Mouse (Mus musculus) adipocyte (in vitro differentiated cells): Measurements from ENCODE around the gene Dlx3.

ENCODE experiments used
- DNase-seq: peaks from one replicate; pipeline ENCODE4 v3.0.0-alpha.2; 2016; ENCODE audit warnings: low spot score

Dlx3 gene

GRCm38 (mm10) chr11:95119990-95120632, at the start of gene Dlx3:
Gene Dlx3, plus strand, starts transcription at chr11:95120119.
- no peak for DNase-seq

GRCm38 (mm10) chr11:95070140-95071107, 49.5 kb upstream of the Dlx3 start:
- DNase-seq = no peak

DNA sequence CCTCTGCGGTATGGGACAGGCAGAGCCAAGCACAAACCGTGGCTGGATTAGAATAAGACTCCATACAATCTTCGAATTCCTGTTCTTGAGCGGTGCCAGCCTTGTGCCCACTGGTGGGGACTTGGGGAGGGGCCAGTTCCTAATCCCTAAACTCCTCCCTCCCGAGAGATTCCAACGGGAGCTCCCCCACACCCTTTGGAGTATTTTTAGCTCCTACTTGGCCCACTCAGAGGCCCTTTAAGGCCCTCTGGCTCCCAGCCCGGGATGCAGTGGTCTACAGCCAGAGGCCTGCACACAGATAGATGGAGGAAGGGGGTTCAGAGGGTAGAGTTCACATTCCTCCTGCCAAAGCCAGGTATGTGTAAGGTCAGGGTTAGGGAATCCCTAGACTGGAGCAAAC, 48.7 kb upstream of the Dlx3 start:
- DNase-seq = no peak

DNA sequence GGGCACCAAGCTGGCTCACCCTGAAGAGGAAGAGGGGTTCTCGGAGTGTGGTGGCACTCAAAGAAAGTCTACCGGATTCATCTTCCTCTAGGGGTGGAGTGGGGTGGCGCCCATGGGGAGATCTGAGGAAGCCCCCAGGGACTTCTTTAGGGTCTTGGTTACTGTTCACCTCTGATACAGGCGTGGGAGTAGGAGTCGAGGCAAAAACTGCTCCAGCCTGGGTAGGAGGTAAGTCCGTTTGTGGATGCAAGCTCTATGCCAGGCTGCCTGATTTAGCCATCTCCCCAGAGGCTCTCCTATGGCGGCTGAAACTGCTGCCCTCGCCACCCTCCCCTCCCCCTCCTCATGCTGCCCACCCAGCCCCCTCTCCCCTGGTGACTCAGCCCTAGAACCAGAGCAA, 47.8 kb upstream of the Dlx3 start:
- no peak for DNase-seq

DNA sequence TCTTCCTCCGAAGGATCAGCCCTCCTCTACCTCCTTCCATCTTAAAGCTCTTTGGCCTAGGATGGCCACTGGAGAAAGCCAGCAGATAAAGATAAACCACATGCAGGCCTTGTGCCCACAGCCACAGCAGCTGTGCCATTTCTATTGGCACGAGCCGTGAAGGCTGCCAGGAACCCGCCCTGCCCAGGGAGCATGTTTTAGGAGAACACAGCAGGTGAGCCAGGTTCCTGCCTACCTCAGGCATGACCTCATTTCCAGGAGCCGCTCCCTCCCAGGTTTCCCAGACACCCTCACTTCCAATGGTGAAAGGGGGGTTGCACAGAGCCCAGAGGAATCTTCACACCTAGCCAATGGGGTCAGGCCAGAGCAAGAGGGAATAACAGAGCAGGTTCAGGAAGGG, 47.1 kb upstream of the Dlx3 start:
- DNase-seq = no peak

DNA sequence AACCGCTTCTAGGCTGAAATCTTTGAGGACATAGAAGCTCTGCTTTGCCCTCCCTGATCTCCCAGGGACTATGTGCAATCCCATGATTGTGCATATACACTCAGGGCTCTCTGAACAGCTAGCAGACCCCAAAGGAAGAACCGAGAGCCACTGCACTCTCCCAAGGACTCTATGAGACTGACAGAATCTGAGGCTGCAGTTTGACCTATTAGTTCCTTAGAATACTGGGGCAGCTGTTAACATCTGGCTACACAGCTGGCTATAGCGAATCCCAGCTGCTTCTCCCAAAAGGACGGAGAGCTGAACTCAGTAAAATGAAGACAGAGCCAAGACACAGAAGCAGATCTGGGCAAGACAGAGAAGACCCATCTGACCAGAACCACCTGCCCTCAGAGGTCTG, 46.1 kb upstream of the Dlx3 start:
- DNase-seq = no peak

DNA sequence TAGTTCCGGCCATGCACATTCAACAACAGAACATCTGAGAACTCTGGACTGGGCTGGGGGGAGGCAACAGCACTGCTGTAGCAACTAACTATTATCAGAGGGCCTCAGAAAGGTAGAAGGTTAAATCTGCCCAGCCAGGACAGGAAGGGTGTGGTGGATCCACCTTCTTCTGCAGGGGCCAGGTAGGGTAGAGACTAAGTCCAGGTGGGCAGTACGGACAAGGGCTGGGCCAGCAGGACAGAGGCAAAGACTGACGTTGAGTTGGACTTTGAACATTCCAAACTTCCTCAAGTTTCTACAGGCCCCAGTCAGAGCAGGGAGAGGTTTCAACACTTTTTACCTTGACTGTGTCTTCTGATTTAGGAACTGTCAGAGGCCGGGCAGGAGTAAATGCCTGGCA, 45.2 kb upstream of the Dlx3 start:
- DNase-seq = no peak

- no peak for DNase-seq
Observed at GRCm38 (mm10) chr11:95075197-95076040, 44.5 kb upstream of the Dlx3 start.

DNA sequence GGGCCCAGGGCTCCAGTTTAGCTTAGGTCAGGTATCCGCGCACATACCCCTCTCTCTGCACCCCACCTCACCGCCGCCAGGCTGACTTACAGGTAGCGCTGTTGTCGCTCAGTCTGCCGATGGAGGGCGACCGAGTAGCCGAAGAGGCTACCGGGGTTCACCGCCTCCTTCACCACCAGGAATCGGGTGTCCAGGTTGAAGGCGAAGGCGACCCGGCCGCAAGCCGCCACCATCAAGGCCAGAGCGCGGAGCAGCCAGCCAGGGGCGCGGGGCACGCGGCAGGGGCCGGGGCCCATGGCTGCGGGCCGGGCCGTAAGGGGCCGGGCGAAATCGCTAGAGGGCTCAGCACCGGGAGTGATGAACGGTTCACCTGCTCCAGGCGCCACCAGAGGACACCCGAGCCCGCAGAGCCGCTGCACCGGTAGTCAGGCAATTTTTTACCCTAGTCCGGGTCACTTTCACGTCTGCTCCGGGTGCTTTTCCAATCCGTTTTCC, 43.8 kb upstream of the Dlx3 start:
- no peak for DNase-seq

GRCm38 (mm10) chr11:95076536-95077111, 43.3 kb upstream of the Dlx3 start, which contains the start of gene Itga3:
Gene Itga3, minus strand, starts transcription at chr11:95076801.
- DNase-seq = no peak

GRCm38 (mm10) chr11:95077956-95078355, 42.0 kb upstream of the Dlx3 start:
- no peak for DNase-seq

DNA sequence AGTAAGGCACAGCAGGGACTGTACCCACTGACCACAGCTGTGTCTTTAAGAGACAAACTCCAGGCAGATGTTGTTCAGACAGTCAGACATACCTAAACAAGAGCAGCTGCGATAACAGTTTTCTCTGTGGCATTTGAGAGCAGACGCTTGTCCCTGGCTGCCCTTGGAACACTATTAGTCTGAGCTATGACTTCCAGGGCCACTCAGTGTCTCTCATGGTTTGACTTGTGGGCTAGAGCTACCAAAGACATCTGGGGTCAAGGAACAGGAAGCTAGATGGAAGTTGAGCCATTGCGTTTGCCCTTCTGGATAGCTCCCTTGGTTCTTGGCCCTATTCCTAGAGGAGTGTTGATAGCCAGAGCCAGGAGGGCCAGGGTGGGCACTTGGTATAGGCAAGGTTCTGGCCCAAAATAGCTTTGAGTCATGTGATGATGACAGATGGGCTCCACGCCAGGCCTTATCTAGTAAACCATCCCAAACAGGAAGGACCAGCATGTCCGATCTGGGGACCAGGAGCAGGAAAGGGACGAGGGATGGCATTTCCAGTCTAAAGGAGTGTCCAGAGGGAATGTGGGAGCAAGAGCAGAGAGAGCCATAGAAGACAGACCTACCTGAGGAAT, 40.6 kb upstream of the Dlx3 start:
- no peak for DNase-seq

DNA sequence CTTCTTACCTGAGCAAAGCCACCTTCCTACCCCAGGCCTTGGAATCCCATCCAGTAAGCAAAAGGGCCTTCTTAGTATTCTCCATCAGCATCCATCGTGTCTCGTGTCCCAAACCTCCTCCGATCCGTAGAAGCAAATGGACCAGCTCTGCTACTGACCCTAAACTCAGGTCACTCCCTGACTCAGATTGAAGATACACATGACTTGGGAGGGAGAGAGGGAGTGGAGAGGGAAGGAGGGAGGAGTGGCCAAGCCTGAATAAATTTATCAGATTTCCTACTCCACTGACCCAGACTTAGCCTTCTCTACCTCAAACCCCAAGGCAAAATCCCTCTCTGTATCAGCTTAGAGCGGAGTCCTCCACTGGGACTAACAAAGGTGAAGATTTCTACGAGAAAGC, 39.1 kb upstream of the Dlx3 start:
- no peak for DNase-seq

DNA sequence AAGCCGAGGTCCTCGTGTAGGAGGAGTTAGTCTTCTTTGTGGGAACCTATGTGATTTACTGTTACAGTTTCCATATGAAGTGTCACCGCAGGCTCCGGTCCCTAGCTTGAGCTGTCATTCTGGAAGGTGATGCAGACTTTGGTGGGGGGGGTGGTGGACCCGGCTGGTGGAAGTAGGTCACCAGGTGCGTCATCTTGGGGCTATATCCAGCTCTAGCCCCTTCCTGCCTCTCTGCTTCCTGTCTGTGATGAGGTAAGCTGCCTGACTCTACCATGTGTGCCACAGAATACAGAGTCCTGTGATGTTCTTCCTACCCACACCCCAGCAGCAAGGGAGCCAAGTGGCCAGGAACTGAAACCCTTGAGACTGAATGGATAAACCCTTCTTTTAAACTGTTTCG, 37.0 kb upstream of the Dlx3 start:
- no peak for DNase-seq

- no peak for DNase-seq
Observed at GRCm38 (mm10) chr11:95084175-95084574, 35.7 kb upstream of the Dlx3 start.

DNA sequence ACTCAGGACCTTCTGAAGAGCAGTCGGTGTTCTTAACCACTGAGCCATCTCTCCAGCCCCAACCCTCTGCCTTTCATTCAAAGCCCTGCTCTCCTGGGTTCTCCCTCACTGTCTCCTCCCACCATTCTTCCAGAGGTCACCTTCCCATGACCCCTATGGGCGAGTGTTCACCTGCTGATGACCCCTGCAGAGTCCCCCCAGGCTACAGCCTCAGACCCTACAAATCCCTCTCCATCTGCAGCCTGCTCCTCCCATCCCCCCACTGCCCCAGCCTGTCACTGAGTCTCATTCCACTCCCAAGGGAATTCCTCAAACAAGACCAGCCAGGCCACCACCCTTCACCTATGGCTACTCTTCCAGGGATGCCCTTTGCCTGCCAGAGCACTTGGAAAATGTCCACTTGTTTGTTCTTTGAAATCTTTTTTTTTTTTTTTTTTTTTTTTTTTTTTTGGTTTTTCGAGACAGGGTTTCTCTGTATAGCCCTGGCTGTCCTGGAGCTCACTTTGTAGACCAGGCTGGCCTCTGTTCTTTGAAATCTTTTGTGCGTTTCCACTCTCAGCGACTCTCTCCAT, 35.0 kb upstream of the Dlx3 start:
- DNase-seq = no peak

- DNase-seq = peak; percentile 20
Observed at GRCm38 (mm10) chr11:95085710-95086109, 34.2 kb upstream of the Dlx3 start.

DNA sequence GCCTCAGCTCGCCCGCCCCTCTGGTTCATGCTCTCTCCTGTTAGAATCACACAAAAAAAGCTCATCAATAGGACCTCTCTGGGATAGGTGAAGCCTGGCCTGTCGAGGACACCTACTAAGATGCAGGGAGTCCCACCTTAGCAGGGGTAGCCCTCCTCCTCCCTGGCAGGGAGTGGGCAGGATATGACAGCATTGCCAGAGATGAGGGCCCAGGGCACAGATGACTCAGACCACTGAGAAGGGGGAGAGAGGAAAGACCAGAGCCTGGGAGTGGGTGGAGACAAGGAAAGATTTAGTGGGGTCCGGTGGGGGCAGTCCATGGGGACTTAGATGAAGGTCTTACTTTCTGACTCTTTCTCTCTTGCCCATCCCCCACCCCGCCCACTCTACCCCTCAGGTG, 33.7 kb upstream of the Dlx3 start:
- no peak for DNase-seq

GRCm38 (mm10) chr11:95087301-95088228, 32.4 kb upstream of the Dlx3 start:
- DNase-seq = no peak

DNA sequence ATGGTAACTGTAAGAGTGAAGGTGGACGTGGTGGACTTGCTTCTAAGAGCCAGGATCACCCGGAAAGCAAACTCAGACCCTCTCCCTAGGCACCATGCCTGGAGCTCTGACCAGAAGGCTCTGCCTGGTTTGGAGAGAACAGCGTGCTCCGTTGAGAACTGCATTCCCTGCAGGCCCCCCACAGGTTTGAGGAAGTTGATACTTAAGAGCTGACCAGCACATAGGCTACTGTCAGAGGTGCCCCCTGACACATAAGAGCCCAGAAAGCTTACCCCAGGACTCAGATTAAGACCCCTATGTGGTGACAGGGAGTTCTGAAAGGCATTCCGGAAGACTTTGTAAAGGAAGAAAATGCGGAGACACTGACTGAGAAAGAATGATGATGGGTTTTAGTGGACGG, 31.6 kb upstream of the Dlx3 start:
- DNase-seq = no peak
